Mouse (Mus musculus) cerebellum, adult 2 months (tissue): ENCODE results near the gene 2610318N02Rik. TPM values are rescaled to one million over a fixed set of nuclear protein-coding genes. Genes with fewer than 3 reads are reported as not detected.

Source experiments
- DNase-seq, 2 experiments: peaks; one replicate each; pipeline ENCODE4 v3.0.0; 2021
- H3K27ac ChIP-seq: fragments of 200-500 bp; 2 replicates; pipeline ENCODE4 v1.5.1; 2012; ENCODE audit warnings: low read length, control low read depth, inconsistent platforms; ENCODE audit not compliant: insufficient read depth
- H3K27me3 ChIP-seq: fragments of 200-500 bp; 2 replicates; pipeline ENCODE4 v1.6.1; 2012; ENCODE audit warnings: inconsistent platforms, mild to moderate bottlenecking, low read length, moderate library complexity; ENCODE audit not compliant: control insufficient read depth, insufficient read depth
- H3K4me1 ChIP-seq: fragments of 200-500 bp; 2 replicates; pipeline ENCODE4 v1.6.1; 2011; ENCODE audit warnings: low read length; ENCODE audit not compliant: control insufficient read depth, insufficient read depth
- H3K4me3 ChIP-seq: fragments of 200-500 bp; replicated peaks from 2 replicates; pipeline ENCODE3; 2011; ENCODE audit warnings: mild to moderate bottlenecking, low read depth, low read length, control low read depth; ENCODE audit not compliant: insufficient read depth
- CTCF ChIP-seq: fragments of 200-500 bp; IDR thresholded peaks from 2 replicates; pipeline ENCODE4 v1.5.1; 2011; ENCODE audit warnings: low read depth, mild to moderate bottlenecking, control low read depth, low read length, moderate library complexity, borderline replicate concordance; ENCODE audit not compliant: insufficient read depth
- POLR2A ChIP-seq: fragments of 200-500 bp; IDR thresholded peaks from 2 replicates; pipeline ENCODE4 v1.6.1; 2011; ENCODE audit warnings: low read length, control low read depth, borderline replicate concordance; ENCODE audit not compliant: insufficient read depth
- WGBS: fragments of 180-500 bp; shearing (Covaris S2); methylation state at CpG from one replicate; pipeline ENCODE4 v1.1.7; 2018; 5-methylcytosine and 5-hydroxymethylcytosine counted together
- polyA plus RNA-seq: library from polyadenylated mRNA; depleted of rRNA; stranded (reverse); fragments of >200 nt; gene quantifications from 2 replicates; pipeline ENCODE4 v1.2.3, GENCODE M21; 2012

2610318N02Rik gene
- polyA plus RNA-seq, 1 experiment: 1.2 TPM

- TF ChIP-seq POLR2A: no peak
- TF ChIP-seq CTCF: no peak
- DNase-seq: no peak
These were observed 28.0 kb downstream of the 2610318N02Rik start for GRCm38 (mm10) chr16:17096938-17097337.

GRCm38 (mm10) chr16:17088346-17088745, 36.6 kb downstream of the 2610318N02Rik start:
- 56% methylated on average over 3 of the region's 3 CpGs for WGBS
- TF ChIP-seq POLR2A (no peak), CTCF (no peak)
- no peaks in the 10 kb centered on the region for H3K4me1 ChIP-seq
- no peaks in the 10 kb centered on the region for H3K27me3 ChIP-seq
- H3K4me3 ChIP-seq: no peak overlapping the region
- no peak overlapping the region for H3K27ac ChIP-seq
- DNase-seq: no peak

More at GRCm38 (mm10) chr16:17096938-17097337, 28.0 kb downstream of the 2610318N02Rik start:
- Histone ChIP-seq H3K4me3 (no peak overlapping the region), H3K27ac (no peak overlapping the region), H3K27me3 (no peaks in the 10 kb centered on the region), H3K4me1 (no peaks in the 10 kb centered on the region)
- WGBS: 96% methylated on average over 3 of the region's 3 CpGs

- Histone ChIP-seq H3K27me3 (no peaks in the 10 kb centered on the region), H3K4me1 (no peaks in the 10 kb centered on the region), H3K27ac (no peak overlapping the region), H3K4me3 (no peak overlapping the region)
- 53% methylated on average over 13 of the region's 13 CpGs for WGBS
- TF ChIP-seq CTCF: no peak
- TF ChIP-seq POLR2A: no peak
- no peak for DNase-seq
These were observed 38.2 kb downstream of the 2610318N02Rik start for GRCm38 (mm10) chr16:17086669-17087193.

DNA sequence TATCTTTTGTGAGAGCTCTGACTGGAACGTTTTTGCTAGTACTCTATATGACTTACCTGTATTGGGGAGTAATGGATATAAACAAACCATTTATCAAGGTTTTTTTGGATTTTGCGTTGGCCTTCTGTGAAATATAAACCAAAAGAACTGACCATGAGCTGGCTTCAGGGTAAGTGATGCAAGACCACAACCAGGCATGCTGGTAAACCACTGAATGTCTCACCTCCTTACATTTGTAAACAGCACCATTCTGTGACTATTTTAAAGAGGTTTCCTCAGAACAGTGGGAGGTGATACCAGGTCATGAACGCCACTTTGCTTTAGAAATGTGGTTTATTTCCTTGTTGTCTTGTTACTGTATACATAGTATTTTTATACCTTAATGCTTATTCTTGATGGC, 38.7 kb downstream of the 2610318N02Rik start:
- TF ChIP-seq CTCF: no peak
- no peak for TF ChIP-seq POLR2A
- H3K4me1 ChIP-seq: no peaks in the 10 kb centered on the region; the same call in 1 of the 2 replicates
- no peaks in the 10 kb centered on the region for H3K27me3 ChIP-seq
- H3K27ac ChIP-seq: no peak overlapping the region
- H3K4me3 ChIP-seq: no peak overlapping the region
- 86% methylated on average over 3 of the region's 3 CpGs for WGBS
- DNase-seq: no peak

DNA sequence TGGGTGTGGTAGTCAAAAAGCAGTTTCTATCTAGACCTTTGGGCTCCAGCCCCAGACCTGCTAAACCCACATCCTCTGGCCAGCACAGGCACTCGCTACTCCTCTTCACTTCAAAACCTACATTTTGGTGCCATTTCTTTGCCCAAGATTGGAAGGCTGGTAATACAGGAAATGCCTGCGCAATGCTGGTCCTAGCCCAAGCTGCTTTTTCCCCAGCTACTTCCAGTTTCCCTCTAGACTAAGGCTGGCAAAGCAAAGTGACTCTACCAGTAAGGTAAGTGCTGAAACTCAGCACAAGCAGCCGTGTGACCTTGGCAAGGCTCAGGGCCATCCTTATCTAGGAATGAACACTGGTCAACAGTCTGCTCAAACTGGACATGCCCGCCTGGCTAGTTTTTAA, 39.3 kb downstream of the 2610318N02Rik start:
- Histone ChIP-seq H3K4me1 (no peaks in the 10 kb centered on the region; the same call in 1 of the 2 replicates), H3K27me3 (no peaks in the 10 kb centered on the region), H3K27ac (no peak overlapping the region), H3K4me3 (no peak overlapping the region)
- no peak for TF ChIP-seq CTCF
- no peak for TF ChIP-seq POLR2A
- WGBS: 91% methylated on average over 4 of the region's 4 CpGs
- no peak for DNase-seq

DNA sequence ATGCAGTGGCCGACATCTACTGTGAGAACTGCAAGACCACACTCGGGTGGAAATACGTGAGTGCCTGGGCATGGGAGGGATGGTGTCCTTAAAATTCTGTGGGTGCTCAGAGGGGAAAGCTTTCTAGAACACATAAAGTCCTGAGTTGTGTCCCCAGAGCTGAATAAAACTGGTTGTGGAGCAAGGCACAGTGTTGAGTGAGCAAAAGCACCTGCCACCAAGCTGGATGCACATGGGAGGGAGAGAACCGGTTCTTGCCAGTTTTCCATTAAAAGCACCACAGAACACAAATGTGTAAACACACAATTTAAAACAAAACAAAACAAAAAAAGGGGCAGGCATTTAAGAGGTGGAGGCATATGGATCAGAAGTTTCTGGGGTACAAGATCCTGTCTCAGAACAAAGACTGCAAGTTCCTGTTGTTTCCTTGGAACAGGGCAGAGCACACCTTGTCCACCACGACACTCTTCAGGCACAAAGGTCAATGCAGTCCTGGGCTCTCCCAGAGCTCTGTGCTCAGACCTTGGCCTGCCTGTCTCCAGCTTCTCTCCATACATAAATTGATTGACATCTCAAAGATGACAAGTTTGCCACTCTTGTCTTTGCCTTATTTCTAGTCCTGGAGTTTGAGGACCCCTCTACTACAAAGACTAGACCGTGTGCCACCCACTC, 42.7 kb downstream of the 2610318N02Rik start:
- H3K4me1 ChIP-seq: no peaks in the 10 kb centered on the region; the same call in 1 of the 2 replicates
- H3K27ac ChIP-seq: no peak overlapping the region
- H3K4me3 ChIP-seq: no peak overlapping the region
- no peaks in the 10 kb centered on the region for H3K27me3 ChIP-seq
- no peak for DNase-seq
- no peak for TF ChIP-seq POLR2A
- TF ChIP-seq CTCF: no peak
- 85% methylated on average over 6 of the region's 6 CpGs for WGBS

GRCm38 (mm10) chr16:17078101-17078500, 46.9 kb downstream of the 2610318N02Rik start:
- DNase-seq: no peak
- H3K27me3 ChIP-seq: no peaks in the 10 kb centered on the region
- H3K4me3 ChIP-seq: no peak overlapping the region
- no peak overlapping the region for H3K27ac ChIP-seq
- no peaks in the 10 kb centered on the region; the same call in 1 of the 2 replicates for H3K4me1 ChIP-seq
- WGBS: 46% methylated on average over 7 of the region's 7 CpGs
- TF ChIP-seq POLR2A (no peak), CTCF (no peak)

DNA sequence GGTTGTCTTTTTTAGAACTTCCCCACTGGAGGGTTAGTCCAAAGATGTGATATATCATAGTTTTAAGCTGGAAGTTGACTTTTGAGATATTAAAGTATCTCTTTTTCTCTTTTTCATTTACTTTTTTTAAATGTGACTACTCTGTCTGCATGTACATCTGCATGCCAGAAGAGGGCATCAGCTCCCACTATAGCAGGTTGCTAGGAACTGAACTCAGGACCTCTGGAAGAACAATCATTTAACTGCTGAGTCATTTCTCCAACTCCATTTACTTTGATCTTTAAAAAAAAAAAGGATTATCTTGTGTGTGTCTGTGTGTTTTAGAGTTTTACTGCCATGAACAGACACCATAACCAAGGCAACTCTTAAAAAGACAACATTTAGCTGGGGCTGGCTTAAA, 48.1 kb downstream of the 2610318N02Rik start:
- Histone ChIP-seq H3K27me3 (no peaks in the 10 kb centered on the region), H3K27ac (no peak overlapping the region), H3K4me1 (no peaks in the 10 kb centered on the region; the same call in 1 of the 2 replicates), H3K4me3 (no peak overlapping the region)
- no peak for TF ChIP-seq POLR2A
- TF ChIP-seq CTCF: no peak
- DNase-seq: no peak
